Mouse (Mus musculus): ENCODE measurements around the gene C1galt1c1. TPM values are rescaled to one million over a fixed set of nuclear protein-coding genes. Genes with fewer than 3 reads are reported as not detected.

Gene C1galt1c1
- polyA plus RNA-seq, 1 experiment from 2014 or later, result 23.1 TPM

DNA sequence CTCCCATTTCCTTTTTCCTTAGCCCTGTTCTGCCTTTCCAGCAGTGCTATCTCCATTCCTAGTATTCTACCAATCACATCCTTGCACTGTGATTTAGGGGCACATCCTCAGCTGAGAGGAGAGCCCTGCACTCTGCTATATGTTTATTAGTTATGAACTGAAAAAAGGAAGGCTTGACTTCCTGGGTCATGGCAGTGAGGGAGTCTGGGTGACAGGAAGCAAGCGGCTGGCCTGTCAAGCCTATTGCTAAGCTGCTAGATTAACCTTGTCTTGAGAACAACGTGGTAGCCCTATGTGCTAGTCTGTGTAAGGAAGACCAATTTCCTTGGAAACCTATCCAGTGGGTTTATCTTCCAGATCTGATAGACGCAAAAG is 33.9 kb downstream of the C1galt1c1 start:
- WGBS, result 18% methylated on average over 3 of the region's 3 CpGs

DNA sequence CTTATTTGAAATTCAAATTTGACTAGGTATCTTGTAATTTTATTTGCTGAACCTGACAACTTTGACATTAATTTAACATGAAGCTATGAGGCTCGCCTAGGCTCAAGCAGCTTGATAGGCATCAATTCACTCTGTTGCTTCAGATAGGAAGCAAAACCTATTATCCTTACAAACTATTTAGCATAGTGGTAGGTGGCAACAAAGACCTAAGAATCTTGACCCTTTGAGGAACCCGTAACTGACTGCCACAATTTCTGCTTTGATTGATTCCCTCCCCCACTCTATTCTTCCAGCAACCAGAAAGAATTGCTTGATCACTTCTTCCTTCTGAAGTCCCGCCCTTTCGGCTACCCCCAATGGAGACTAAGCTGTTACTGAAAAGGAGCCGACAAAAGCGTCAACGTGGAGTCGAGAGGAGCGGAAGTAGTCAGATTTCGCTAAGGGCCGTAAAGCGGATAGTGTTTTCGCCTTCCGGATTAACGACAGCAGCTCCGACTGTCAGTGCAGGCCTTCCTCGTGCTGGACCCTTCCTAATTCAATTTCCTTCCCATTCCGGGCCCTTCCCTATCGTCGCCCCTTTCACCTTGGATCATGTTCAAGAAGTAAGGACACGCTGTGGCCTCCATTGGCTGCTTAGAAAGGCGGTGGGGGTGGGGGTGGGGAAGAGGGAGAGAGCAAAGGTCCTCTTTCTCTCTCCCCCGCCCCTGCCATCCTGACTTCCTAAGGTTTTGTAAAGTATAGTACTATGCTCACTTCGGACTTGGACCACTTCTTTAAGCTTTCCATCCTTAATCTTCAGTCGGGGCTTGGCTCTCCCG is 34.5 kb downstream of the C1galt1c1 start, which contains the start of gene Mcts1:
Mcts1 (plus strand) TSS at position 402 of the 818 bp plus-strand sequence.
- peak within 1 kb of the TSS; percentile 70 for H3K27ac ChIP-seq
- no peaks in the 10 kb centered on the region for H3K4me1 ChIP-seq
- no peaks in the 10 kb centered on the region for H3K27me3 ChIP-seq
- no peaks in the 10 kb centered on the region for H3K9me3 ChIP-seq
- 13% methylated on average over 25 of the region's 26 CpGs for WGBS
- H3K36me3 ChIP-seq, result no peaks in the 10 kb centered on the region
- H3K9ac ChIP-seq, result peak within 1 kb of the TSS; percentile 47
- ATAC-seq (ENCODE audit: insufficient number of reproducible peaks, insufficient read depth, low FRiP score, low TSS enrichment), result peak; percentile 80
- peak within 1 kb of the TSS; percentile 49 for H3K4me3 ChIP-seq
- peak within 1 kb of the TSS; percentile 57 for H3K4me2 ChIP-seq (replicated peaks)

More for the DNA sequence above, 33.9 kb downstream of the C1galt1c1 start:
- peak overlapping the region; percentile 70 for H3K27ac ChIP-seq
- H3K4me3 ChIP-seq, result peak overlapping the region; percentile 49
- H3K4me2 ChIP-seq (replicated peaks), result peak overlapping the region; percentile 57
- H3K9me3 ChIP-seq, result no peaks in the 10 kb centered on the region
- H3K36me3 ChIP-seq, result no peaks in the 10 kb centered on the region
- peak overlapping the region; percentile 47 for H3K9ac ChIP-seq
- no peaks in the 10 kb centered on the region for H3K27me3 ChIP-seq
- no peaks in the 10 kb centered on the region for H3K4me1 ChIP-seq
- 0 out of 2 replicates have a peak, but pooled peaks have one; percentile 41 for ATAC-seq (ENCODE audit: insufficient number of reproducible peaks, insufficient read depth, low FRiP score, low TSS enrichment)

DNA sequence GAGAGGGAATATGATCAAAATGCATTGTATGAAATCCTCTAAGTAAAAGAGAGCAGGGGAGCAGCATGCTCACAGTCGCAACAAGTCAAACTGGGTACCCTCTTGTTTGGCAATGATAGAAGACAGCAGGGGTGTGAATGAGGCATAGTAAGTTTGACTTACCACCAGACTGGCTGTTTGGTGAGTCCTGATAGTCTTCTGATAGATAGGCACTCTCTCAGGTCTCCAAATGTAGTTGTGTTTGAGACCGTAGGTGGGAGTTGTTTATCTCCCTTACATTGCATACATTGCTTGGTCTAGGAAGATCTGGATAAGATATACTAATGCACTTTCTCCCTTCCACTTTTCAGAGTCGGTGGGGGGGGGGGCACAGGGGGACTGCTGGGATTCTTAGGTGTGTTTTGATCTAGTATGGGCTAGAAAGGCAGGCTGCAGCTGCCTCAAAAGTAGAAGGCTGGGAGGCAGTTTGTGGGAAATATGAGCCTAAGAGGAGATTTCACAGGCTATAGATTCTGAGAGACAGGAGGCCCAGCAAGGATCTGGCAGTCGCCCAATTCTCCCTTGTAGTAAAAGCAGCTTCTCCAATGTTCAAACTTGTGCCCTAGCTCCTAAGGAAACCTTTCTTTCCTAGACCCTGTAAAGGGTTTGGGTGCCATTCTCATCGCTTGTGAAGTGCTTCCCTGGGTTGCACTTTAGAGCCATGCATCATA is 41.6 kb downstream of the C1galt1c1 start:
- ATAC-seq (ENCODE audit: insufficient number of reproducible peaks, insufficient read depth, low FRiP score, low TSS enrichment), result no peak
- H3K4me1 ChIP-seq, result no peaks in the 10 kb centered on the region
- no peaks in the 10 kb centered on the region for H3K27me3 ChIP-seq
- no peak overlapping the region for H3K9ac ChIP-seq
- H3K4me3 ChIP-seq, result no peak overlapping the region
- no peak overlapping the region for H3K4me2 ChIP-seq (replicated peaks)
- H3K9me3 ChIP-seq, result no peaks in the 10 kb centered on the region
- 50% methylated on average over 5 of the region's 5 CpGs for WGBS
- peak overlapping the region; percentile 30; the same call in 1 of the 2 replicates for H3K27ac ChIP-seq
- H3K36me3 ChIP-seq, result no peaks in the 10 kb centered on the region

DNA sequence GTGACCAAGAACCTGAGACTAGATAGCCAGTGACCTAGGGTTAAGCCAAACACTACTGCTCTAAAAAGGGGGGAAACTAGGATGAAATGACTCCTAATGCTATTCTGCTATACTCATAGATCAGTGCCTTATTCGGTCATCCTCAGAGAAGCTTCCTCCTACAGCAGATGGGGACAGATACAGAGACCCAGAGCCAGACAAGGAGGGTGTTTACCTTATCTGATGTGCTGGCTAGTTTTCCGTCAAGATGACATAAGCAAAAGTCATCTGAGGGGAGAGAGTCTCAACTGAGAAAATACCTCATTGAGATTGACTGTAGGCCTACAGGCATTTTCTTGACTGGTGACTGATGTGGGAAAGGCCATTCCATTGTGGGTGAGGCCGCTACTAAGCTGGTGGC is 43.1 kb downstream of the C1galt1c1 start:
- Histone ChIP-seq H3K4me2 (replicated peaks) (no peak overlapping the region), H3K27ac (no peak overlapping the region), H3K36me3 (no peaks in the 10 kb centered on the region), H3K4me3 (no peak overlapping the region), H3K9me3 (no peaks in the 10 kb centered on the region), H3K27me3 (no peaks in the 10 kb centered on the region), H3K9ac (no peak overlapping the region), H3K4me1 (no peaks in the 10 kb centered on the region)
- no peak for ATAC-seq (ENCODE audit: insufficient number of reproducible peaks, insufficient read depth, low FRiP score, low TSS enrichment)
- WGBS, result 81% methylated on average over 3 of the region's 3 CpGs

DNA sequence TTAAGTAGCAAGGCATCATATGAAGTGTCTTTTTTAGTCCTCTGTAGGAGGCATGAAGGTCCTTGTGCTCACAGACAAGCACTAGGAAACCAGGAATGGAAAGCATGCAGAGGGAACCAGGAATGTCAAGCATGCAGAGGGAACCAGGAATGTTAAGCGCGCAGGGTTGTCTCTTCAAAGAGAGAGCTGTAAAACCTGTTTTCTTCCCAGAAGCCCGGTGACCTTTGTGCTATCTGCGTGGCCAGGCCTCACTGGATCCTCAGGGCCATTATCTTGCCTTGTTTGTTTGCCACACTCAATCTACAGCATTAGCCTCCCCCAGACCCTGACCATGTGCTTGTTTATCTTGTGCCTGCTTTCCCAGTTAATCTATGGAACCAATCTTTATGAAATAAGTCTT is 45.1 kb downstream of the C1galt1c1 start:
- Histone ChIP-seq H3K4me1 (no peaks in the 10 kb centered on the region), H3K9ac (no peak overlapping the region), H3K27me3 (no peaks in the 10 kb centered on the region), H3K9me3 (no peaks in the 10 kb centered on the region), H3K27ac (no peak overlapping the region), H3K4me3 (no peak overlapping the region), H3K4me2 (replicated peaks) (no peak overlapping the region), H3K36me3 (no peaks in the 10 kb centered on the region)
- ATAC-seq (ENCODE audit: insufficient number of reproducible peaks, insufficient read depth, low FRiP score, low TSS enrichment), result no peak
- 34% methylated on average over 4 of the region's 4 CpGs for whole genome bisulfite sequencing

DNA sequence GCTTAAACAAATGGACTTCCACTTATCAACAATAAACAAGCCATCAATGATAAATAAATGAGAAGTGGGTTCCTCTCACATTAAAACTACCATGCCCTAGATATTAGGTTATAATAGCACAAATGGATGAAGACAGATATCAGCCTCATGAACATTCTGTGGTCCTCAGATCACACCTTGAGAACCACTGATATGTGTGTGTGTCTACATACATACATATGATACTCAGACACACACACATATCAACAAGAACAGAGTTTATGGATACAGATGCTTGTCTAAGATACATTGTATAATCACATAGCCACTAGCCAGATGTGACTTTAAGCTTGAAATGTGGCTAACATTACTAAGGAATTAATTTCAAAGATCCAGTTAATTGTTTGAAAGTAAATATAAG is 51.6 kb downstream of the C1galt1c1 start:
- no peak overlapping the region for H3K4me2 ChIP-seq (replicated peaks)
- ATAC-seq (ENCODE audit: insufficient number of reproducible peaks, insufficient read depth, low FRiP score, low TSS enrichment), result no peak
- H3K4me1 ChIP-seq, result no peaks in the 10 kb centered on the region
- H3K4me3 ChIP-seq, result no peak overlapping the region
- no peaks in the 10 kb centered on the region for H3K9me3 ChIP-seq
- no peak overlapping the region for H3K9ac ChIP-seq
- H3K27ac ChIP-seq, result no peak overlapping the region
- H3K27me3 ChIP-seq, result no peaks in the 10 kb centered on the region
- no peaks in the 10 kb centered on the region for H3K36me3 ChIP-seq

DNA sequence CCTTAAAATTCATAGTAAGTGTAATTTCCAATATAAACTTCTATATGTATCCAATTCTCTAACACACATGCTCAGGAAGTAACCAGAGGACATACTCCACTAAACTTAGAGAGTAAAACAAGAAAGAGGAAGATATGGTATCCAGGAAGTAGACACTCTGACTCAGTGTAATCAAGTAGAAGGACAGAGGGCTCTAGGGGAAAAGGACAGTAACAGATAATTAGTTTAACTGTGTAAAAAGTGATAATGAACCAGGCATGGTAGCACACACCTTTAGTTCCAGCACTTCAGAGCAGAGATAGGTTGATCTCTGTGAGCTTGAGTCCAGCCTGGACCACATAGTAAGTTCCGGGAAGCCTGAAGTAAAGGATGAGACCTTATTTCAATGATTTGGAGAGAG is 53.7 kb downstream of the C1galt1c1 start:
- Histone ChIP-seq H3K4me2 (replicated peaks) (no peak overlapping the region), H3K27me3 (no peaks in the 10 kb centered on the region), H3K36me3 (no peaks in the 10 kb centered on the region), H3K9me3 (no peaks in the 10 kb centered on the region), H3K27ac (no peak overlapping the region), H3K4me3 (no peak overlapping the region), H3K9ac (no peak overlapping the region), H3K4me1 (no peaks in the 10 kb centered on the region)
- 94% methylated on average over 1 of the region's 1 CpGs for WGBS
- ATAC-seq (ENCODE audit: insufficient number of reproducible peaks, insufficient read depth, low FRiP score, low TSS enrichment), result no peak

Other genes with a start within 250 kb of the C1galt1c1 start
- gene Lamp2, start 178.6 kb downstream of the C1galt1c1 start, polyA plus RNA-seq (2016; fragmentation: Nextera tagmentation; extraction: Ambion mirVana), result 88.8 and 94.5 TPM in 2 replicates
- 46.9 and 48.8 TPM in 2 replicates for gene Cul4b, start 58.9 kb downstream of the C1galt1c1 start, polyA plus RNA-seq (2016; fragmentation: Nextera tagmentation; extraction: Ambion mirVana)
- gene Mcts1, start 34.5 kb downstream of the C1galt1c1 start, polyA plus RNA-seq (2016; fragmentation: Nextera tagmentation; extraction: Ambion mirVana), result 94.7 and 94.9 TPM in 2 replicates
- not detected in 2 replicates for gene 6030498E09Rik, start 137.6 kb upstream of the C1galt1c1 start, polyA plus RNA-seq (2016; fragmentation: Nextera tagmentation; extraction: Ambion mirVana)

Data from embryonic facial prominence, embryonic 12.5 days (tissue).